Mouse (Mus musculus) midbrain, embryonic 12.5 days (tissue): ENCODE data around the gene Col20a1. TPM values are rescaled to one million over a fixed set of nuclear protein-coding genes. Genes with fewer than 3 reads are reported as not detected.

Experiments used
- ATAC-seq: fragments of 200-750 bp; cut with Nextera tagmentation; 2 replicates; pipeline ENCODE4 v1.8.0; 2017; ENCODE audit warnings: low read depth, moderate TSS enrichment, moderate library complexity; ENCODE audit not compliant: low FRiP score
- H3K27ac ChIP-seq: fragments of 300-500 bp; sonication (generic); replicated peaks from 2 replicates; pipeline ENCODE4 v1.5.1; 2016; ENCODE audit warnings: mild to moderate bottlenecking
- H3K27me3 ChIP-seq: fragments of 300-500 bp; sonication (generic); 2 replicates; pipeline ENCODE4 v1.6.1; 2016; ENCODE audit warnings: mild to moderate bottlenecking
- H3K36me3 ChIP-seq: fragments of 300-500 bp; sonication (generic); 2 replicates; pipeline ENCODE4 v1.6.1; 2016
- H3K4me1 ChIP-seq: fragments of 300-500 bp; sonication (generic); 2 replicates; pipeline ENCODE4 v1.6.1; 2016
- H3K4me2 ChIP-seq: fragments of 300-500 bp; sonication (generic); replicated peaks from 2 replicates; pipeline ENCODE4 v1.6.1; 2016; ENCODE audit warnings: mild to moderate bottlenecking, moderate library complexity
- H3K4me3 ChIP-seq: fragments of 300-500 bp; sonication (generic); 2 replicates; pipeline ENCODE4 v1.5.1; 2016; ENCODE audit warnings: mild to moderate bottlenecking
- H3K9ac ChIP-seq: fragments of 300-500 bp; sonication (generic); replicated peaks from 2 replicates; pipeline ENCODE4 v1.6.1; 2016; ENCODE audit warnings: mild to moderate bottlenecking, moderate library complexity
- H3K9me3 ChIP-seq: fragments of 300-500 bp; sonication (generic); 2 replicates; pipeline ENCODE4 v1.6.1; 2016; ENCODE audit warnings: mild to moderate bottlenecking
- WGBS: fragments of 180-500 bp; shearing (Covaris S2); methylation state at CpG from one replicate; pipeline ENCODE4 v1.1.7; 2016; 5-methylcytosine and 5-hydroxymethylcytosine counted together
- polyA plus RNA-seq: library from polyadenylated mRNA; unstranded; fragments of >200 nt; fragmentation: Nextera tagmentation; extraction: Ambion mirVana; gene quantifications from 2 replicates; pipeline ENCODE4 v1.2.1, GENCODE M21; 2016

Col20a1 gene
- polyA plus RNA-seq, 1 experiment from 2014 or later, result 0.22 TPM

GRCm38 (mm10) chr2:181042376-181042775 lies 56.0 kb downstream of the Col20a1 start:
- Histone ChIP-seq H3K9ac (no peak overlapping the region), H3K4me3 (no peak overlapping the region), H3K4me1 (peaks cover 52% of the 10 kb centered on the region), H3K36me3 (no peaks in the 10 kb centered on the region), H3K4me2 (0 out of 2 replicates have a peak overlapping the region, but pooled peaks have one; percentile 9), H3K27me3 (peaks cover 36% of the 10 kb centered on the region), H3K9me3 (no peaks in the 10 kb centered on the region), H3K27ac (peak overlapping the region; percentile 80)
- peak; percentile 50; the same call in 1 of the 2 replicates for ATAC-seq

- peaks cover 44% of the 10 kb centered on the region for H3K4me1 ChIP-seq
- peaks cover 25% of the 10 kb centered on the region for H3K27me3 ChIP-seq
- no peaks in the 10 kb centered on the region for H3K36me3 ChIP-seq
- no peak for ATAC-seq
- H3K4me2 ChIP-seq, result 0 out of 2 replicates have a peak within 1 kb of the TSS, but pooled peaks have one; percentile 9
- H3K4me3 ChIP-seq, result no peak within 1 kb of the TSS
- no peak within 1 kb of the TSS for H3K9ac ChIP-seq
- no peaks in the 10 kb centered on the region for H3K9me3 ChIP-seq
- H3K27ac ChIP-seq, result peak within 1 kb of the TSS; percentile 80
- 53% methylated on average over 3 of the region's 3 CpGs for WGBS
These were observed 57.1 kb downstream of the Col20a1 start, which contains the start of gene Chrna4 for GRCm38 (mm10) chr2:181043437-181043836. TSS of gene Chrna4 (minus strand) at chr2:181043546.

GRCm38 (mm10) chr2:181044001-181044400 lies 57.7 kb downstream of the Col20a1 start:
- H3K4me3 ChIP-seq, result no peak overlapping the region
- no peaks in the 10 kb centered on the region for H3K36me3 ChIP-seq
- H3K4me2 ChIP-seq, result no peak overlapping the region
- H3K27ac ChIP-seq, result peak overlapping the region; percentile 80
- no peak overlapping the region for H3K9ac ChIP-seq
- H3K9me3 ChIP-seq, result no peaks in the 10 kb centered on the region
- ATAC-seq, result peak; percentile 57; the same call in 1 of the 2 replicates
- H3K27me3 ChIP-seq, result peaks cover 21% of the 10 kb centered on the region
- H3K4me1 ChIP-seq, result peaks cover 40% of the 10 kb centered on the region
- 0% methylated on average over 3 of the region's 3 CpGs for WGBS

- Histone ChIP-seq H3K4me3 (no peak overlapping the region), H3K4me2 (no peak overlapping the region), H3K4me1 (peaks cover 12% of the 10 kb centered on the region), H3K9me3 (no peaks in the 10 kb centered on the region), H3K27me3 (0 out of 2 replicates have a peak, but pooled peaks cover 14% of the 10 kb centered on the region), H3K9ac (no peak overlapping the region), H3K36me3 (no peaks in the 10 kb centered on the region), H3K27ac (no peak overlapping the region)
- no peak for ATAC-seq
- WGBS, result 77% methylated on average over 7 of the region's 7 CpGs
These were observed 62.1 kb downstream of the Col20a1 start for GRCm38 (mm10) chr2:181048252-181048945.

GRCm38 (mm10) chr2:181048986-181049385 lies 62.7 kb downstream of the Col20a1 start:
- 0 out of 2 replicates have a peak, but pooled peaks cover 14% of the 10 kb centered on the region for H3K27me3 ChIP-seq
- no peak overlapping the region for H3K27ac ChIP-seq
- no peaks in the 10 kb centered on the region for H3K36me3 ChIP-seq
- no peak overlapping the region for H3K4me3 ChIP-seq
- no peaks in the 10 kb centered on the region for H3K9me3 ChIP-seq
- no peak overlapping the region for H3K4me2 ChIP-seq
- H3K9ac ChIP-seq, result no peak overlapping the region
- 85% methylated on average over 9 of the region's 9 CpGs for WGBS
- H3K4me1 ChIP-seq, result peaks cover 6% of the 10 kb centered on the region
- no peak for ATAC-seq

GRCm38 (mm10) chr2:181052171-181052570 lies 65.8 kb downstream of the Col20a1 start:
- no peak for ATAC-seq
- Histone ChIP-seq H3K4me2 (no peak overlapping the region), H3K27ac (no peak overlapping the region), H3K27me3 (0 out of 2 replicates have a peak, but pooled peaks cover 14% of the 10 kb centered on the region), H3K4me3 (no peak overlapping the region), H3K36me3 (no peaks in the 10 kb centered on the region), H3K9me3 (no peaks in the 10 kb centered on the region), H3K4me1 (peaks cover 5% of the 10 kb centered on the region), H3K9ac (no peak overlapping the region)
- WGBS, result 84% methylated on average over 1 of the region's 1 CpGs

GRCm38 (mm10) chr2:181057341-181057740 lies 71.0 kb downstream of the Col20a1 start:
- Histone ChIP-seq H3K4me3 (no peak overlapping the region), H3K9ac (no peak overlapping the region)
- 50% methylated on average over 8 of the region's 8 CpGs for whole genome bisulfite sequencing

GRCm38 (mm10) chr2:181058193-181058592 lies 71.9 kb downstream of the Col20a1 start:
- no peak overlapping the region for H3K9ac ChIP-seq
- H3K4me1 ChIP-seq, result peaks cover 22% of the 10 kb centered on the region
- ATAC-seq, result no peak
- H3K4me3 ChIP-seq, result no peak overlapping the region
- no peak overlapping the region for H3K4me2 ChIP-seq
- peak overlapping the region; percentile 11; the same call in 1 of the 2 replicates for H3K27ac ChIP-seq
- 68% methylated on average over 3 of the region's 3 CpGs for WGBS
- no peaks in the 10 kb centered on the region for H3K9me3 ChIP-seq
- H3K27me3 ChIP-seq, result peaks cover 17% of the 10 kb centered on the region; the same call in 1 of the 2 replicates
- H3K36me3 ChIP-seq, result no peaks in the 10 kb centered on the region

More at GRCm38 (mm10) chr2:181057341-181057740, 71.0 kb downstream of the Col20a1 start:
- H3K27me3 ChIP-seq, result peaks cover 17% of the 10 kb centered on the region; the same call in 1 of the 2 replicates
- no peak overlapping the region; the same call in 1 of the 2 replicates for H3K27ac ChIP-seq
- no peak for ATAC-seq
- peaks cover 22% of the 10 kb centered on the region for H3K4me1 ChIP-seq
- H3K4me2 ChIP-seq, result no peak overlapping the region
- H3K36me3 ChIP-seq, result no peaks in the 10 kb centered on the region
- H3K9me3 ChIP-seq, result no peaks in the 10 kb centered on the region

GRCm38 (mm10) chr2:181060127-181060526 lies 73.8 kb downstream of the Col20a1 start:
- Histone ChIP-seq H3K4me3 (no peak overlapping the region), H3K9ac (no peak overlapping the region), H3K4me1 (peaks cover 22% of the 10 kb centered on the region), H3K27me3 (peaks cover 17% of the 10 kb centered on the region; the same call in 1 of the 2 replicates), H3K27ac (no peak overlapping the region), H3K36me3 (no peaks in the 10 kb centered on the region), H3K9me3 (no peaks in the 10 kb centered on the region), H3K4me2 (no peak overlapping the region)
- WGBS, result 20% methylated on average over 5 of the region's 5 CpGs
- ATAC-seq, result peak; percentile 56; the same call in 1 of the 2 replicates

- H3K27me3 ChIP-seq, result peaks cover 11% of the 10 kb centered on the region; the same call in 1 of the 2 replicates
- no peaks in the 10 kb centered on the region for H3K36me3 ChIP-seq
- H3K4me1 ChIP-seq, result no peaks in the 10 kb centered on the region
- no peak overlapping the region for H3K4me2 ChIP-seq
- H3K27ac ChIP-seq, result no peak overlapping the region
- H3K9me3 ChIP-seq, result no peaks in the 10 kb centered on the region
- no peak overlapping the region for H3K4me3 ChIP-seq
- no peak overlapping the region for H3K9ac ChIP-seq
- WGBS, result 66% methylated on average over 4 of the region's 4 CpGs
- no peak for ATAC-seq
These were observed 79.5 kb downstream of the Col20a1 start for GRCm38 (mm10) chr2:181065827-181066226.
